In genomic region chr4:63567712-63568390, GRCm38 (mm10) we compare ENCODE assay signal across 23 mouse cellular contexts. TPM values are rescaled to one million over a fixed set of nuclear protein-coding genes. Genes with fewer than 3 reads are reported as not detected.
DNase-seq lines count a peak whose midpoint lies in the region; ATAC-seq and TF ChIP-seq lines count a peak whose summit lies in the region.
"Had no signal": no experiment of that assay in that cellular context is flagged by ENCODE, and none has a peak within 500 bp of the region (broad histone marks: within the 10 kb centered on the region; RNA-seq: fewer than 3 reads in every experiment).

No protein-coding gene starts in this region.

- DNase-seq in heart, embryonic 10.5 days (ENCODE audit: low spot score): peak; percentile 75
- DNase-seq in heart, adult 18-20 months: no peak
- DNase-seq in heart, postnatal 36 days: no peak
- DNase-seq in hindbrain, postnatal 0 days (ENCODE audit: low spot score): no peak
- DNase-seq in hindbrain, embryonic 10.5 days (ENCODE audit: low spot score): no peak
- DNase-seq: adrenal gland, adult 2 months; adrenal gland, postnatal 25 days; cerebellum, adult 18-20 months; cerebellum, adult 9-11 months; cerebellum, postnatal 36 days; gastrocnemius, postnatal 10 days; heart, postnatal 14 days; kidney, adult 8-10 months had no signal

- H3K4me1 ChIP-seq in heart, embryonic 10.5 days: peaks cover 29% of the 10 kb centered on the region
- 0 out of 2 replicates have a peak, but pooled peaks cover 2% of the 10 kb centered on the region for H3K4me1 ChIP-seq in heart, embryonic 15.5 days (replicated peaks)
- H3K4me1 ChIP-seq in hindbrain, postnatal 0 days (ENCODE audit: insufficient read depth, low read length): peaks cover 2% of the 10 kb centered on the region; the same call in 1 of the 2 replicates
- peaks cover 30% of the 10 kb centered on the region for H3K4me1 ChIP-seq in hindbrain, embryonic 10.5 days (replicated peaks)

- no peak overlapping the region for H3K4me2 ChIP-seq in heart, embryonic 15.5 days
- no peak overlapping the region for H3K4me2 ChIP-seq in hindbrain, postnatal 0 days (ENCODE audit: low read depth, low read length)
- H3K4me2 ChIP-seq: embryonic facial prominence, embryonic 13.5 days; hindbrain, embryonic 14.5 days had no signal

- intact Hi-C loops in heart, postnatal 36 days (cut with DNase I): no loop called here

- H3K36me3 ChIP-seq in heart, embryonic 10.5 days: peaks cover 26% of the 10 kb centered on the region; the same call in 1 of the 2 replicates
- H3K36me3 ChIP-seq in heart, embryonic 15.5 days: no peaks in the 10 kb centered on the region
- no peaks in the 10 kb centered on the region for H3K36me3 ChIP-seq in hindbrain, postnatal 0 days (ENCODE audit: insufficient read depth, low read length)
- 0 out of 2 replicates have a peak, but pooled peaks cover 18% of the 10 kb centered on the region for H3K36me3 ChIP-seq in hindbrain, embryonic 10.5 days

- no peaks in the 10 kb centered on the region for H3K27me3 ChIP-seq in heart, embryonic 10.5 days (ENCODE audit: insufficient read depth, poor library complexity, severe bottlenecking)
- H3K27me3 ChIP-seq in heart, embryonic 15.5 days: no peaks in the 10 kb centered on the region
- H3K27me3 ChIP-seq in hindbrain, postnatal 0 days (ENCODE audit: insufficient read depth, low read length): no peaks in the 10 kb centered on the region
- no peaks in the 10 kb centered on the region for H3K27me3 ChIP-seq in hindbrain, embryonic 10.5 days (ENCODE audit: insufficient read depth, poor library complexity, severe bottlenecking)
- H3K27me3 ChIP-seq: embryonic facial prominence, embryonic 13.5 days had no signal

- peak; percentile 65 for ATAC-seq in heart, embryonic 15.5 days (replicated peaks; ENCODE audit: insufficient number of reproducible peaks, insufficient read depth, low FRiP score, low read depth)
- ATAC-seq in hindbrain, postnatal 0 days: 0 out of 2 replicates have a peak, but pooled peaks have one; percentile 6
- ATAC-seq: forebrain, embryonic 16.5 days; inflammation-experienced regulatory T-cells, adult 6 months; intestine, postnatal 0 days had no signal

- WGBS in heart, embryonic 10.5 days: 67% methylated on average over 10 of the region's 10 CpGs
- WGBS in heart, embryonic 15.5 days: 59% methylated on average over 10 of the region's 10 CpGs
- 87% methylated on average over 10 of the region's 10 CpGs for WGBS in hindbrain, postnatal 0 days
- 83% methylated on average over 10 of the region's 10 CpGs for WGBS in hindbrain, embryonic 10.5 days

- TF ChIP-seq CTCF in hindbrain, postnatal 0 days (IDR thresholded peaks at IDR 0.05; ENCODE audit: low read depth): no peak

- 0 out of 2 replicates have a peak overlapping the region, but pooled peaks have one; percentile 23 for H3K27ac ChIP-seq in heart, embryonic 10.5 days
- H3K27ac ChIP-seq in heart, embryonic 15.5 days: no peak overlapping the region
- H3K27ac ChIP-seq in hindbrain, postnatal 0 days: no peak overlapping the region
- no peak overlapping the region for H3K27ac ChIP-seq in hindbrain, embryonic 10.5 days
- H3K27ac ChIP-seq: embryonic facial prominence, embryonic 13.5 days; hindbrain, embryonic 14.5 days had no signal

- H3K9ac ChIP-seq in heart, embryonic 15.5 days: no peak overlapping the region
- H3K9ac ChIP-seq in hindbrain, postnatal 0 days (replicated peaks; ENCODE audit: low read length): no peak overlapping the region
- H3K9ac ChIP-seq: embryonic facial prominence, embryonic 13.5 days; hindbrain, embryonic 14.5 days had no signal

- H3K4me3 ChIP-seq in heart, embryonic 10.5 days: no peak overlapping the region
- no peak overlapping the region for H3K4me3 ChIP-seq in heart, embryonic 15.5 days
- H3K4me3 ChIP-seq in hindbrain, postnatal 0 days (ENCODE audit: low read length): no peak overlapping the region
- H3K4me3 ChIP-seq in hindbrain, embryonic 10.5 days: no peak overlapping the region
- H3K4me3 ChIP-seq: embryonic facial prominence, embryonic 13.5 days had no signal

- no peaks in the 10 kb centered on the region for H3K9me3 ChIP-seq in heart, embryonic 10.5 days
- H3K9me3 ChIP-seq in heart, embryonic 15.5 days (replicated peaks): no peaks in the 10 kb centered on the region
- no peaks in the 10 kb centered on the region for H3K9me3 ChIP-seq in hindbrain, postnatal 0 days (ENCODE audit: low read length)
- no peaks in the 10 kb centered on the region for H3K9me3 ChIP-seq in hindbrain, embryonic 10.5 days
- H3K9me3 ChIP-seq: embryonic facial prominence, embryonic 13.5 days had no signal

RNA-seq across cellular contexts. Expression of gene Tmem268, which starts 9.3 kb away (rescaled TPM):
- polyA plus RNA-seq in heart, embryonic 10.5 days (2016; fragmentation: Nextera tagmentation; extraction: Ambion mirVana): 7.9 and 9.3 TPM in 2 replicates
- total RNA-seq in heart, adult 18-20 months (2021): 10 to 100 TPM; 13.8 to 14.5 TPM
- polyA plus RNA-seq in heart, embryonic 15.5 days (2015; fragmentation: Nextera tagmentation; extraction: Ambion mirVana): 4.4 and 5.6 TPM in 2 replicates
- total RNA-seq in heart, postnatal 36 days (2021): 10 to 100 TPM in 1 of 2 experiments, 1 to 10 TPM in 1; 8.4 to 12.2 TPM
- total RNA-seq in hindbrain, postnatal 0 days (2014; rRNA removed): 3.2 and 7.9 TPM in 2 replicates
- 3.9 and 4.1 TPM in 2 replicates for polyA plus RNA-seq in hindbrain, postnatal 0 days (2015; fragmentation: Nextera tagmentation; extraction: Ambion mirVana)
- polyA plus RNA-seq in hindbrain, embryonic 10.5 days (2016; fragmentation: Nextera tagmentation; extraction: Ambion mirVana): 7.6 and 10.2 TPM in 2 replicates

RNA-seq across cellular contexts. Expression of gene Atp6v1g1, which starts 23.3 kb away (rescaled TPM):
- 190 and 227 TPM in 2 replicates for polyA plus RNA-seq in heart, embryonic 10.5 days (2016; fragmentation: Nextera tagmentation; extraction: Ambion mirVana)
- total RNA-seq in heart, adult 18-20 months (2021): 100 to 1,000 TPM; 143 to 157 TPM
- polyA plus RNA-seq in heart, embryonic 15.5 days (2015; fragmentation: Nextera tagmentation; extraction: Ambion mirVana): 214 and 229 TPM in 2 replicates
- total RNA-seq in heart, postnatal 36 days (2021): 100 to 1,000 TPM; 150 to 161 TPM
- 125 and 136 TPM in 2 replicates for total RNA-seq in hindbrain, postnatal 0 days (2014; rRNA removed)
- polyA plus RNA-seq in hindbrain, postnatal 0 days (2015; fragmentation: Nextera tagmentation; extraction: Ambion mirVana): 357 and 367 TPM in 2 replicates
- polyA plus RNA-seq in hindbrain, embryonic 10.5 days (2016; fragmentation: Nextera tagmentation; extraction: Ambion mirVana): 310 and 365 TPM in 2 replicates

RNA-seq across cellular contexts. Expression of gene Gm11213, which starts 37.2 kb away (rescaled TPM):
- not detected in 2 replicates for polyA plus RNA-seq in heart, embryonic 10.5 days (2016; fragmentation: Nextera tagmentation; extraction: Ambion mirVana)
- total RNA-seq in heart, adult 18-20 months (2021): not detected
- not detected in 2 replicates for polyA plus RNA-seq in heart, embryonic 15.5 days (2015; fragmentation: Nextera tagmentation; extraction: Ambion mirVana)
- total RNA-seq in heart, postnatal 36 days (2021): not detected
- total RNA-seq in hindbrain, postnatal 0 days (2014; rRNA removed): not detected in 2 replicates
- not detected in 2 replicates for polyA plus RNA-seq in hindbrain, postnatal 0 days (2015; fragmentation: Nextera tagmentation; extraction: Ambion mirVana)
- polyA plus RNA-seq in hindbrain, embryonic 10.5 days (2016; fragmentation: Nextera tagmentation; extraction: Ambion mirVana): not detected in 2 replicates
- total RNA-seq: adrenal gland, adult 2 months; adrenal gland, postnatal 25 days; ES-E14; gastrocnemius, postnatal 10 days; gastrocnemius, postnatal 4 days; heart, postnatal 14 days had no signal
- polyA plus RNA-seq: adrenal gland, adult 2 months; embryonic facial prominence, embryonic 13.5 days; forebrain, embryonic 16.5 days; frontal cortex, adult 2 months; hindbrain, embryonic 14.5 days; inflammation-experienced regulatory T-cells, adult 6 months; intestine, postnatal 0 days; kidney, embryonic 16.5 days had no signal

RNA-seq across cellular contexts. Expression of gene Tex48, which starts 54.4 kb away (rescaled TPM):
- not detected in 2 replicates for polyA plus RNA-seq in heart, embryonic 10.5 days (2016; fragmentation: Nextera tagmentation; extraction: Ambion mirVana)
- total RNA-seq in heart, adult 18-20 months (2021): not detected
- not detected in 2 replicates for polyA plus RNA-seq in heart, embryonic 15.5 days (2015; fragmentation: Nextera tagmentation; extraction: Ambion mirVana)
- total RNA-seq in heart, postnatal 36 days (2021): not detected
- not detected in 2 replicates for total RNA-seq in hindbrain, postnatal 0 days (2014; rRNA removed)
- polyA plus RNA-seq in hindbrain, postnatal 0 days (2015; fragmentation: Nextera tagmentation; extraction: Ambion mirVana): not detected in 2 replicates
- polyA plus RNA-seq in hindbrain, embryonic 10.5 days (2016; fragmentation: Nextera tagmentation; extraction: Ambion mirVana): not detected in 2 replicates
- total RNA-seq: adrenal gland, adult 2 months; adrenal gland, postnatal 25 days; ES-E14; gastrocnemius, postnatal 10 days; gastrocnemius, postnatal 4 days; heart, postnatal 14 days had no signal
- polyA plus RNA-seq: adrenal gland, adult 2 months; embryonic facial prominence, embryonic 13.5 days; forebrain, embryonic 16.5 days; frontal cortex, adult 2 months; hindbrain, embryonic 14.5 days; inflammation-experienced regulatory T-cells, adult 6 months; intestine, postnatal 0 days; kidney, embryonic 16.5 days had no signal
